Mouse (Mus musculus) thymus, adult 2 months (tissue): ENCODE data around the gene Mrpl37.

Experiments
- CTCF ChIP-seq: fragments of 200-500 bp; IDR thresholded peaks from 2 replicates; pipeline ENCODE4 v1.5.1; 2012; ENCODE audit warnings: mild to moderate bottlenecking, control low read depth, low read length, moderate library complexity, borderline replicate concordance; ENCODE audit not compliant: control insufficient read depth, poor library complexity, insufficient read depth; ENCODE audit errors: extremely low read depth
- POLR2A ChIP-seq: fragments of 200-500 bp; IDR thresholded peaks from 2 replicates; pipeline ENCODE4 v1.6.1; 2012; ENCODE audit warnings: mild to moderate bottlenecking, low read length, control low read depth, moderate library complexity; ENCODE audit not compliant: control insufficient read depth, poor library complexity, insufficient read depth; ENCODE audit errors: extremely low read depth

- TF ChIP-seq CTCF (no peak), POLR2A (no peak)
Measured at GRCm38 (mm10) chr4:107072343-107072742, 5.7 kb upstream of the Mrpl37 start.
